Comparison of ENCODE assay signal across 10 mouse cellular contexts in genomic region chr17:50291485-50292200, GRCm38 (mm10). TPM values are rescaled to one million over a fixed set of nuclear protein-coding genes. Genes with fewer than 3 reads are reported as not detected.
A peak's percentile ranks its signal among the peaks of the same experiment; 100 is the strongest.
DNase-seq lines count a peak whose midpoint lies in the region; ATAC-seq lines count a peak whose summit lies in the region.
"Had no signal": no experiment of that assay in that cellular context is flagged by ENCODE, and none has a peak within 500 bp of the region (broad histone marks: within the 10 kb centered on the region; RNA-seq: fewer than 3 reads in every experiment).

No protein-coding gene starts in this region.

- peak; percentile 19 for DNase-seq in gastrocnemius, adult 18-20 months (ENCODE audit: low spot score)
- DNase-seq in gastrocnemius, adult 8-10 months (ENCODE audit: low spot score in 2 of 2): no peak
- peak; percentile 84 for DNase-seq in hindbrain, embryonic 14.5 days (ENCODE audit: low spot score)
- DNase-seq in telencephalon, adult 2 months (ENCODE audit: low read depth, low spot score): peak; percentile 49
- DNase-seq in kidney, postnatal 4 days: no peak
- no peak for DNase-seq in heart, postnatal 25 days (ENCODE audit: low spot score)

- ATAC-seq in neural tube, embryonic 14.5 days (ENCODE audit: low read depth): 0 out of 2 replicates have a peak, but pooled peaks have one; percentile 39
- ATAC-seq in neural tube, embryonic 15.5 days (ENCODE audit: low FRiP score): no peak
- ATAC-seq in hindbrain, embryonic 14.5 days (ENCODE audit: low FRiP score): no peak

- H3K4me1 ChIP-seq in neural tube, embryonic 14.5 days (ENCODE audit: control insufficient read depth, insufficient read depth, low read length): 0 out of 2 replicates have a peak, but pooled peaks cover 3% of the 10 kb centered on the region
- H3K4me1 ChIP-seq in neural tube, embryonic 15.5 days: peaks cover 3% of the 10 kb centered on the region; the same call in 1 of the 2 replicates
- no peaks in the 10 kb centered on the region for H3K4me1 ChIP-seq in hindbrain, embryonic 14.5 days (replicated peaks; ENCODE audit: control insufficient read depth, insufficient read depth, low read length)

- H3K27me3 ChIP-seq in neural tube, embryonic 14.5 days (ENCODE audit: control insufficient read depth, insufficient read depth, low read length): no peaks in the 10 kb centered on the region
- no peaks in the 10 kb centered on the region for H3K27me3 ChIP-seq in neural tube, embryonic 15.5 days (replicated peaks)
- H3K27me3 ChIP-seq in hindbrain, embryonic 14.5 days (ENCODE audit: control insufficient read depth, insufficient read depth, low read length): no peaks in the 10 kb centered on the region
- H3K27me3 ChIP-seq: limb, embryonic 12.5 days had no signal

- no peaks in the 10 kb centered on the region for H3K36me3 ChIP-seq in neural tube, embryonic 14.5 days (ENCODE audit: control insufficient read depth, insufficient read depth, low read length)
- H3K36me3 ChIP-seq in neural tube, embryonic 15.5 days: no peaks in the 10 kb centered on the region
- H3K36me3 ChIP-seq in hindbrain, embryonic 14.5 days (replicated peaks; ENCODE audit: control insufficient read depth, insufficient read depth): no peaks in the 10 kb centered on the region
- H3K36me3 ChIP-seq: G1E had no signal

- 0 out of 2 replicates have a peak, but pooled peaks cover 3% of the 10 kb centered on the region for H3K9me3 ChIP-seq in neural tube, embryonic 14.5 days (ENCODE audit: control insufficient read depth, low read length)
- H3K9me3 ChIP-seq in neural tube, embryonic 15.5 days (replicated peaks): no peaks in the 10 kb centered on the region; the same call in none of the 2 replicates
- peaks cover 13% of the 10 kb centered on the region for H3K9me3 ChIP-seq in hindbrain, embryonic 14.5 days (ENCODE audit: control insufficient read depth, low read length)

- WGBS in neural tube, embryonic 14.5 days: 24% methylated on average over 3 of the region's 3 CpGs
- WGBS in neural tube, embryonic 15.5 days: 21% methylated on average over 3 of the region's 3 CpGs
- 22% methylated on average over 3 of the region's 3 CpGs for WGBS in hindbrain, embryonic 14.5 days

- H3K27ac ChIP-seq in neural tube, embryonic 14.5 days (ENCODE audit: low read depth, low read length): no peak overlapping the region
- no peak overlapping the region for H3K27ac ChIP-seq in neural tube, embryonic 15.5 days (replicated peaks)
- H3K27ac ChIP-seq in hindbrain, embryonic 14.5 days: no peak overlapping the region
- H3K27ac ChIP-seq: limb, embryonic 12.5 days had no signal

- no peak overlapping the region for H3K9ac ChIP-seq in neural tube, embryonic 14.5 days (replicated peaks; ENCODE audit: low read depth, low read length)
- H3K9ac ChIP-seq in neural tube, embryonic 15.5 days (replicated peaks): no peak overlapping the region
- H3K9ac ChIP-seq in hindbrain, embryonic 14.5 days: no peak overlapping the region

- H3K4me2 ChIP-seq in neural tube, embryonic 14.5 days (ENCODE audit: low read depth, low read length): no peak overlapping the region
- no peak overlapping the region for H3K4me2 ChIP-seq in neural tube, embryonic 15.5 days
- no peak overlapping the region for H3K4me2 ChIP-seq in hindbrain, embryonic 14.5 days (replicated peaks)

- intact Hi-C loops in heart, postnatal 25 days (cut with DNase I): loop anchor here (1.0 to 5.0 kb wide), 4 partner anchors 216 to 504 kb away; partner anchors contain the start of gene Plcl2

- H3K4me3 ChIP-seq in neural tube, embryonic 14.5 days (ENCODE audit: low read depth, low read length): no peak overlapping the region
- no peak overlapping the region for H3K4me3 ChIP-seq in neural tube, embryonic 15.5 days (replicated peaks)
- H3K4me3 ChIP-seq in hindbrain, embryonic 14.5 days (replicated peaks; ENCODE audit: low read length): no peak overlapping the region

RNA-seq across cellular contexts. Expression of gene Dazl, which starts 1.8 kb away (rescaled TPM):
- total RNA-seq in gastrocnemius, adult 18-20 months (2021): under 1 TPM; 0.16 to 0.21 TPM
- total RNA-seq in gastrocnemius, adult 8-10 months (2022): under 1 TPM; 0.08 to 0.65 (median 0.41) TPM
- 0.21 and 0.58 TPM in 2 replicates for polyA plus RNA-seq in neural tube, embryonic 14.5 days (2014; fragmentation: Nextera tagmentation; extraction: Ambion mirVana)
- polyA plus RNA-seq in neural tube, embryonic 15.5 days (2015; fragmentation: Nextera tagmentation; extraction: Ambion mirVana): 0.52 TPM in 2 replicates
- polyA plus RNA-seq in hindbrain, embryonic 14.5 days (2014; fragmentation: Nextera tagmentation; extraction: Ambion mirVana): 0.32 and 0.33 TPM in 2 replicates
- under 1 TPM in 1 of 2 experiments, not detected in 1; 0.20 TPM for total RNA-seq in heart, postnatal 25 days (2021)
- polyA plus RNA-seq: G1E; limb, embryonic 12.5 days had no signal

Comparison
In these comparisons a context has a peak if more than half of its experiments do, and no peak if none do; other contexts are left out.
1. DNase-seq: peak in gastrocnemius, adult 18-20 months (single experiment), hindbrain, embryonic 14.5 days (single experiment) and telencephalon, adult 2 months (single experiment); none in gastrocnemius, adult 8-10 months (0 of 2), kidney, postnatal 4 days (0 of 2) and heart, postnatal 25 days (single experiment).